Comparison of ENCODE assay signal across 24 mouse cellular contexts in genomic region chr4:117555495-117555894, GRCm38 (mm10). TPM values are rescaled to one million over a fixed set of nuclear protein-coding genes. Genes with fewer than 3 reads are reported as not detected.
DNase-seq lines count a peak whose midpoint lies in the region; ATAC-seq and TF ChIP-seq lines count a peak whose summit lies in the region.
"Had no signal": no experiment of that assay in that cellular context is flagged by ENCODE, and none has a peak within 500 bp of the region (broad histone marks: within the 10 kb centered on the region; RNA-seq: fewer than 3 reads in every experiment).

No protein-coding gene starts in this region.

- no peaks in the 10 kb centered on the region for H3K27me3 ChIP-seq in midbrain, embryonic 11.5 days (ENCODE audit: control insufficient read depth, insufficient read depth, low read length)
- no peaks in the 10 kb centered on the region for H3K27me3 ChIP-seq in midbrain, embryonic 15.5 days (replicated peaks)
- H3K27me3 ChIP-seq: embryonic facial prominence, embryonic 13.5 days; forebrain, embryonic 12.5 days; heart, embryonic 15.5 days; hindbrain, embryonic 13.5 days had no signal

- intact Hi-C loops in gastrocnemius, adult 2 months (cut with DNase I): loop anchor here (10.0 kb wide), 1 partner anchor 119 kb away; no protein-coding TSS in a partner anchor
- intact Hi-C loops in gastrocnemius, postnatal 36 days (cut with DNase I): loop anchor here (10.0 kb wide), 1 partner anchor 119 kb away; no protein-coding TSS in a partner anchor

- no peak for ATAC-seq in midbrain, embryonic 11.5 days (ENCODE audit: low FRiP score)
- ATAC-seq in midbrain, embryonic 15.5 days (replicated peaks): no peak
- no peak for ATAC-seq in CD4-positive, CD25-positive, alpha-beta regulatory T cell, adult 4 months
- ATAC-seq: activated CD4-positive, CD25-positive, alpha-beta regulatory T cell, adult 4 months; forebrain, embryonic 16.5 days had no signal

- H3K9ac ChIP-seq in midbrain, embryonic 11.5 days (ENCODE audit: low read length): no peak overlapping the region
- no peak overlapping the region for H3K9ac ChIP-seq in midbrain, embryonic 15.5 days
- H3K9ac ChIP-seq: forebrain, embryonic 12.5 days; heart, embryonic 15.5 days had no signal

- no peaks in the 10 kb centered on the region for H3K36me3 ChIP-seq in midbrain, embryonic 11.5 days (ENCODE audit: control insufficient read depth, insufficient read depth, low read length)
- H3K36me3 ChIP-seq in midbrain, embryonic 15.5 days (replicated peaks): no peaks in the 10 kb centered on the region
- H3K36me3 ChIP-seq: heart, embryonic 15.5 days; hindbrain, embryonic 13.5 days had no signal

- H3K4me1 ChIP-seq in midbrain, embryonic 11.5 days (ENCODE audit: control insufficient read depth, insufficient read depth, low read length): peaks cover 13% of the 10 kb centered on the region
- H3K4me1 ChIP-seq in midbrain, embryonic 15.5 days: peaks cover 31% of the 10 kb centered on the region

- no peak overlapping the region for H3K4me2 ChIP-seq in midbrain, embryonic 11.5 days
- no peak overlapping the region for H3K4me2 ChIP-seq in midbrain, embryonic 15.5 days
- H3K4me2 ChIP-seq: embryonic facial prominence, embryonic 13.5 days; forebrain, embryonic 12.5 days; heart, embryonic 15.5 days; hindbrain, embryonic 13.5 days had no signal

- no peak overlapping the region for H3K4me3 ChIP-seq in gastrocnemius, adult 2 months
- no peak overlapping the region for H3K4me3 ChIP-seq in layer of hippocampus, adult 2 months
- H3K4me3 ChIP-seq in midbrain, embryonic 11.5 days (ENCODE audit: low read depth, low read length): no peak overlapping the region
- H3K4me3 ChIP-seq in midbrain, embryonic 15.5 days: no peak overlapping the region
- H3K4me3 ChIP-seq: embryonic facial prominence, embryonic 13.5 days; forebrain, embryonic 12.5 days; heart, embryonic 10.5 days; heart, embryonic 15.5 days; hindbrain, embryonic 13.5 days had no signal

- TF ChIP-seq CTCF in gastrocnemius, adult 2 months (IDR thresholded peaks at IDR 0.05): peak; percentile 34
- peak; percentile 56 for TF ChIP-seq CTCF in layer of hippocampus, adult 2 months (conservative IDR thresholded peaks at IDR 0.05)

- no peaks in the 10 kb centered on the region for H3K9me3 ChIP-seq in midbrain, embryonic 11.5 days (ENCODE audit: control insufficient read depth, low read length)
- H3K9me3 ChIP-seq in midbrain, embryonic 15.5 days: no peaks in the 10 kb centered on the region
- H3K9me3 ChIP-seq: embryonic facial prominence, embryonic 13.5 days; forebrain, embryonic 12.5 days; G1E; heart, embryonic 10.5 days; heart, embryonic 15.5 days; hindbrain, embryonic 13.5 days had no signal

- DNase-seq in gastrocnemius, adult 2 months: no peak
- no peak for DNase-seq in gastrocnemius, postnatal 36 days
- no peak for DNase-seq in layer of hippocampus, adult 2 months (ENCODE audit: low spot score in 2 of 2)
- DNase-seq in layer of hippocampus, postnatal 10 days (ENCODE audit: low spot score in 2 of 2): no peak
- peak; percentile 70 for DNase-seq in midbrain, embryonic 11.5 days (ENCODE audit: low spot score, missing footprints)
- DNase-seq in R1 (ENCODE audit: low read depth, low spot score): peak; percentile 20
- DNase-seq: adrenal gland, postnatal 14 days; B cell, adult 2 months; cerebellum, adult 11-12 months; cerebellum, adult 9-10 months; cerebellum, postnatal 25 days; gastrocnemius, postnatal 25 days; heart, adult 11 months; heart, postnatal 14 days had no signal

- no peak overlapping the region for H3K27ac ChIP-seq in gastrocnemius, adult 2 months
- H3K27ac ChIP-seq in layer of hippocampus, adult 2 months: no peak overlapping the region
- no peak overlapping the region for H3K27ac ChIP-seq in midbrain, embryonic 11.5 days (ENCODE audit: low read depth, low read length)
- H3K27ac ChIP-seq in midbrain, embryonic 15.5 days: no peak overlapping the region
- H3K27ac ChIP-seq: embryonic facial prominence, embryonic 13.5 days; forebrain, embryonic 12.5 days; heart, embryonic 10.5 days; heart, embryonic 15.5 days had no signal

- WGBS in midbrain, embryonic 11.5 days: 59% methylated on average over 2 of the region's 2 CpGs
- 63% methylated on average over 2 of the region's 2 CpGs for WGBS in midbrain, embryonic 15.5 days

RNA-seq across cellular contexts. Expression of gene Eri3, which starts 5.3 kb away (rescaled TPM):
- total RNA-seq in gastrocnemius, adult 2 months (2021): 100 to 1,000 TPM in 1 of 2 experiments, 10 to 100 TPM in 1; 97.4 to 101 TPM
- 10 to 100 TPM; 78.4 to 92.3 TPM for total RNA-seq in gastrocnemius, postnatal 36 days (2021)
- total RNA-seq in layer of hippocampus, adult 2 months (2021): 100 to 1,000 TPM; 194 to 211 TPM
- 100 to 1,000 TPM; 217 to 237 TPM for total RNA-seq in layer of hippocampus, postnatal 10 days (2021)
- 121 and 132 TPM in 2 replicates for polyA plus RNA-seq in midbrain, embryonic 11.5 days (2014; fragmentation: Nextera tagmentation; extraction: Ambion mirVana)
- polyA plus RNA-seq in midbrain, embryonic 15.5 days (2015; fragmentation: Nextera tagmentation; extraction: Ambion mirVana): 279 and 283 TPM in 2 replicates
- polyA plus RNA-seq in CD4-positive, CD25-positive, alpha-beta regulatory T cell, adult 4 months (2017; shearing (Covaris generic)): 10 to 100 TPM; 50.0 to 61.7 TPM

RNA-seq across cellular contexts. Expression of gene Rnf220, which starts 58.6 kb away (rescaled TPM):
- 10 to 100 TPM; 50.2 to 51.4 TPM for total RNA-seq in gastrocnemius, adult 2 months (2021)
- total RNA-seq in gastrocnemius, postnatal 36 days (2021): 10 to 100 TPM; 43.5 to 46.1 TPM
- 100 to 1,000 TPM; 184 to 189 TPM for total RNA-seq in layer of hippocampus, adult 2 months (2021)
- total RNA-seq in layer of hippocampus, postnatal 10 days (2021): 100 to 1,000 TPM; 129 to 148 TPM
- polyA plus RNA-seq in midbrain, embryonic 11.5 days (2014; fragmentation: Nextera tagmentation; extraction: Ambion mirVana): 54.6 and 63.3 TPM in 2 replicates
- 136 and 140 TPM in 2 replicates for polyA plus RNA-seq in midbrain, embryonic 15.5 days (2015; fragmentation: Nextera tagmentation; extraction: Ambion mirVana)
- polyA plus RNA-seq in CD4-positive, CD25-positive, alpha-beta regulatory T cell, adult 4 months (2017; shearing (Covaris generic)): 10 to 100 TPM; 15.8 to 18.6 TPM

Comparison
In these comparisons a context has a peak if more than half of its experiments do, and no peak if none do; other contexts are left out.
1. DNase-seq: peak in midbrain, embryonic 11.5 days (single experiment) and R1 (single experiment); none in gastrocnemius, adult 2 months (single experiment), gastrocnemius, postnatal 36 days (0 of 2), layer of hippocampus, adult 2 months (0 of 2) and layer of hippocampus, postnatal 10 days (0 of 2).